Mouse (Mus musculus) forebrain, embryonic 10.5 days (tissue): ENCODE results near the gene Hunk. TPM values are rescaled to one million over a fixed set of nuclear protein-coding genes. Genes with fewer than 3 reads are reported as not detected.

Source experiments
- DNase-seq: peaks from one replicate; pipeline ENCODE4 v3.0.0-alpha.2; 2017; ENCODE audit warnings: low spot score; ENCODE audit errors: extremely low spot score
- H3K27ac ChIP-seq: fragments of 300-500 bp; sonication (generic); 2 replicates; pipeline ENCODE4 v1.5.1; 2016; ENCODE audit warnings: mild to moderate bottlenecking
- H3K27me3 ChIP-seq: fragments of 300-500 bp; sonication (generic); 2 replicates; pipeline ENCODE4 v1.6.1; 2016; ENCODE audit warnings: mild to moderate bottlenecking; ENCODE audit not compliant: poor library complexity, severe bottlenecking
- H3K36me3 ChIP-seq: fragments of 300-500 bp; sonication (generic); replicated peaks from 2 replicates; pipeline ENCODE4 v1.6.1; 2016; ENCODE audit warnings: mild to moderate bottlenecking, moderate library complexity
- H3K4me1 ChIP-seq: fragments of 300-500 bp; sonication (generic); 2 replicates; pipeline ENCODE4 v1.6.1; 2016
- H3K4me3 ChIP-seq: fragments of 300-500 bp; sonication (generic); 2 replicates; pipeline ENCODE4 v1.5.1; 2016; ENCODE audit warnings: mild to moderate bottlenecking, moderate library complexity
- H3K9me3 ChIP-seq: fragments of 300-500 bp; sonication (generic); 2 replicates; pipeline ENCODE4 v1.6.1; 2016; ENCODE audit warnings: mild to moderate bottlenecking, moderate library complexity
- WGBS: fragments of 180-500 bp; shearing (Covaris S2); methylation state at CpG from one replicate; pipeline ENCODE4 v1.1.7; 2016; 5-methylcytosine and 5-hydroxymethylcytosine counted together
- polyA plus RNA-seq: library from polyadenylated mRNA; unstranded; fragments of >200 nt; fragmentation: Nextera tagmentation; extraction: Ambion mirVana; gene quantifications from 2 replicates; pipeline ENCODE4 v1.2.1, GENCODE M21; 2016

Gene Hunk
- polyA plus RNA-seq, 1 experiment from 2014 or later = 14.9 TPM

- peak overlapping the region; percentile 76 for H3K27ac ChIP-seq
Observed at GRCm38 (mm10) chr16:90523373-90523772, 137.6 kb downstream of the Hunk start.

GRCm38 (mm10) chr16:90523894-90524293 is 138.1 kb downstream of the Hunk start:
- Histone ChIP-seq H3K27me3 (peaks cover 14% of the 10 kb centered on the region; the same call in 1 of the 2 replicates), H3K36me3 (no peaks in the 10 kb centered on the region), H3K4me1 (peaks cover 38% of the 10 kb centered on the region), H3K27ac (peak overlapping the region; percentile 76; the same call in 1 of the 2 replicates), H3K4me3 (no peak overlapping the region), H3K9me3 (no peaks in the 10 kb centered on the region)
- no peak for DNase-seq
- 92% methylated on average over 18 of the region's 18 CpGs for WGBS

More at GRCm38 (mm10) chr16:90523373-90523772, 137.6 kb downstream of the Hunk start:
- peaks cover 14% of the 10 kb centered on the region; the same call in 1 of the 2 replicates for H3K27me3 ChIP-seq
- no peak overlapping the region for H3K4me3 ChIP-seq
- DNase-seq = no peak
- H3K9me3 ChIP-seq = no peaks in the 10 kb centered on the region
- WGBS = 41% methylated on average over 6 of the region's 6 CpGs
- H3K36me3 ChIP-seq = no peaks in the 10 kb centered on the region
- peaks cover 43% of the 10 kb centered on the region for H3K4me1 ChIP-seq

- DNase-seq = no peak
- WGBS = 98% methylated on average over 18 of the region's 18 CpGs
- Histone ChIP-seq H3K36me3 (no peaks in the 10 kb centered on the region), H3K27me3 (peaks cover 14% of the 10 kb centered on the region; the same call in 1 of the 2 replicates), H3K4me1 (peaks cover 36% of the 10 kb centered on the region), H3K9me3 (no peaks in the 10 kb centered on the region), H3K4me3 (no peak overlapping the region), H3K27ac (0 out of 2 replicates have a peak overlapping the region, but pooled peaks have one; percentile 13)
Observed at GRCm38 (mm10) chr16:90524393-90524792, 138.6 kb downstream of the Hunk start.

GRCm38 (mm10) chr16:90533119-90533673 is 147.4 kb downstream of the Hunk start:
- no peak for DNase-seq
- WGBS = 61% methylated on average over 10 of the region's 10 CpGs
- Histone ChIP-seq H3K27me3 (no peaks in the 10 kb centered on the region), H3K9me3 (peaks cover 4% of the 10 kb centered on the region; the same call in 1 of the 2 replicates), H3K36me3 (no peaks in the 10 kb centered on the region), H3K4me1 (peaks cover 16% of the 10 kb centered on the region), H3K27ac (peak overlapping the region; percentile 62; the same call in 1 of the 2 replicates), H3K4me3 (no peak overlapping the region)

GRCm38 (mm10) chr16:90534591-90534990 is 148.8 kb downstream of the Hunk start:
- H3K27ac ChIP-seq = no peak overlapping the region

GRCm38 (mm10) chr16:90538926-90539325 is 153.1 kb downstream of the Hunk start:
- Histone ChIP-seq H3K27me3 (no peaks in the 10 kb centered on the region), H3K9me3 (peaks cover 4% of the 10 kb centered on the region; the same call in 1 of the 2 replicates)
- 90% methylated on average over 5 of the region's 5 CpGs for WGBS

More at GRCm38 (mm10) chr16:90534591-90534990, 148.8 kb downstream of the Hunk start:
- WGBS = 93% methylated on average over 8 of the region's 8 CpGs
- Histone ChIP-seq H3K4me1 (peaks cover 16% of the 10 kb centered on the region), H3K4me3 (no peak overlapping the region), H3K27me3 (no peaks in the 10 kb centered on the region), H3K36me3 (no peaks in the 10 kb centered on the region), H3K9me3 (peaks cover 4% of the 10 kb centered on the region; the same call in 1 of the 2 replicates)
- no peak for DNase-seq

GRCm38 (mm10) chr16:90541191-90541590 is 155.4 kb downstream of the Hunk start:
- Histone ChIP-seq H3K27ac (no peak overlapping the region), H3K9me3 (peaks cover 4% of the 10 kb centered on the region; the same call in 1 of the 2 replicates), H3K36me3 (no peaks in the 10 kb centered on the region), H3K4me3 (no peak overlapping the region), H3K4me1 (peaks cover 19% of the 10 kb centered on the region), H3K27me3 (no peaks in the 10 kb centered on the region; the same call in 1 of the 2 replicates)
- 85% methylated on average over 2 of the region's 2 CpGs for WGBS
- no peak for DNase-seq

More at GRCm38 (mm10) chr16:90538926-90539325, 153.1 kb downstream of the Hunk start:
- no peak overlapping the region for H3K27ac ChIP-seq
- DNase-seq = no peak
- no peak overlapping the region for H3K4me3 ChIP-seq
- no peaks in the 10 kb centered on the region for H3K36me3 ChIP-seq
- H3K4me1 ChIP-seq = peaks cover 8% of the 10 kb centered on the region; the same call in 1 of the 2 replicates

GRCm38 (mm10) chr16:90542383-90542782 is 156.6 kb downstream of the Hunk start:
- Histone ChIP-seq H3K27ac (peak overlapping the region; percentile 15; the same call in 1 of the 2 replicates), H3K27me3 (no peaks in the 10 kb centered on the region; the same call in 1 of the 2 replicates), H3K36me3 (no peaks in the 10 kb centered on the region), H3K9me3 (no peaks in the 10 kb centered on the region), H3K4me1 (peaks cover 19% of the 10 kb centered on the region), H3K4me3 (no peak overlapping the region)
- WGBS = 69% methylated on average over 10 of the region's 10 CpGs
- no peak for DNase-seq

GRCm38 (mm10) chr16:90544175-90544574 is 158.4 kb downstream of the Hunk start:
- Histone ChIP-seq H3K9me3 (no peaks in the 10 kb centered on the region), H3K27me3 (no peaks in the 10 kb centered on the region; the same call in 1 of the 2 replicates), H3K27ac (no peak overlapping the region), H3K4me3 (no peak overlapping the region), H3K4me1 (peaks cover 30% of the 10 kb centered on the region), H3K36me3 (no peaks in the 10 kb centered on the region)
- 82% methylated on average over 9 of the region's 9 CpGs for WGBS
- no peak for DNase-seq

GRCm38 (mm10) chr16:90545509-90545908 is 159.7 kb downstream of the Hunk start:
- Histone ChIP-seq H3K36me3 (no peaks in the 10 kb centered on the region), H3K9me3 (no peaks in the 10 kb centered on the region), H3K27me3 (peaks cover 8% of the 10 kb centered on the region; the same call in 1 of the 2 replicates), H3K27ac (peak overlapping the region; percentile 40; the same call in 1 of the 2 replicates), H3K4me3 (no peak overlapping the region), H3K4me1 (peaks cover 35% of the 10 kb centered on the region)
- no peak for DNase-seq
- WGBS = 68% methylated on average over 3 of the region's 3 CpGs

- Histone ChIP-seq H3K27ac (no peak overlapping the region), H3K4me1 (peaks cover 35% of the 10 kb centered on the region), H3K36me3 (no peaks in the 10 kb centered on the region), H3K4me3 (no peak overlapping the region), H3K27me3 (peaks cover 8% of the 10 kb centered on the region; the same call in 1 of the 2 replicates), H3K9me3 (no peaks in the 10 kb centered on the region)
- no peak for DNase-seq
- WGBS = 93% methylated on average over 3 of the region's 3 CpGs
Observed at GRCm38 (mm10) chr16:90546591-90546990, 160.8 kb downstream of the Hunk start.

GRCm38 (mm10) chr16:90547996-90548395 is 162.2 kb downstream of the Hunk start:
- Histone ChIP-seq H3K36me3 (no peaks in the 10 kb centered on the region), H3K27ac (no peak overlapping the region), H3K9me3 (no peaks in the 10 kb centered on the region; the same call in 1 of the 2 replicates), H3K27me3 (peaks cover 8% of the 10 kb centered on the region; the same call in 1 of the 2 replicates), H3K4me3 (no peak overlapping the region), H3K4me1 (peaks cover 30% of the 10 kb centered on the region)
- WGBS = 77% methylated on average over 9 of the region's 9 CpGs
- DNase-seq = no peak
